Mouse (Mus musculus) hindbrain, embryonic 12.5 days (tissue): Measurements from ENCODE around the gene Cgn. TPM values are rescaled to one million over a fixed set of nuclear protein-coding genes. Genes with fewer than 3 reads are reported as not detected.
A peak's percentile ranks its signal among the peaks of the same experiment; 100 is the strongest.
"Not testable (repeated sequence)": the region's sequence is repeated elsewhere in the genome, so short reads cannot be mapped to it uniquely, and the experiment has no call there.

Source experiments
- ATAC-seq: fragments of 200-750 bp; cut with Nextera tagmentation; 2 replicates; pipeline ENCODE4 v1.8.0; 2017; ENCODE audit warnings: moderate TSS enrichment; ENCODE audit not compliant: low FRiP score
- H3K27ac ChIP-seq: fragments of 300-500 bp; sonication (generic); 2 replicates; pipeline ENCODE4 v1.5.1; 2016; ENCODE audit warnings: mild to moderate bottlenecking
- H3K27me3 ChIP-seq: fragments of 300-500 bp; sonication (generic); 2 replicates; pipeline ENCODE4 v1.6.1; 2016; ENCODE audit warnings: mild to moderate bottlenecking
- H3K36me3 ChIP-seq: fragments of 300-500 bp; sonication (generic); 2 replicates; pipeline ENCODE4 v1.6.1; 2016; ENCODE audit warnings: mild to moderate bottlenecking
- H3K4me1 ChIP-seq: fragments of 300-500 bp; sonication (generic); 2 replicates; pipeline ENCODE4 v1.6.1; 2016
- H3K4me2 ChIP-seq: fragments of 300-500 bp; sonication (generic); replicated peaks from 2 replicates; pipeline ENCODE4 v1.6.1; 2016; ENCODE audit warnings: mild to moderate bottlenecking
- H3K4me3 ChIP-seq: fragments of 300-500 bp; sonication (generic); 2 replicates; pipeline ENCODE4 v1.5.1; 2016; ENCODE audit warnings: mild to moderate bottlenecking
- H3K9ac ChIP-seq: fragments of 300-500 bp; sonication (generic); 2 replicates; pipeline ENCODE4 v1.6.1; 2016; ENCODE audit warnings: mild to moderate bottlenecking, moderate library complexity
- H3K9me3 ChIP-seq: fragments of 300-500 bp; sonication (generic); replicated peaks from 2 replicates; pipeline ENCODE4 v1.6.1; 2016; ENCODE audit warnings: mild to moderate bottlenecking
- WGBS: fragments of 180-500 bp; shearing (Covaris S2); methylation state at CpG from one replicate; pipeline ENCODE4 v1.1.7; 2016; 5-methylcytosine and 5-hydroxymethylcytosine counted together
- polyA plus RNA-seq: library from polyadenylated mRNA; unstranded; fragments of >200 nt; fragmentation: Nextera tagmentation; extraction: Ambion mirVana; gene quantifications from 2 replicates; pipeline ENCODE4 v1.2.1, GENCODE M21; 2016

The Cgn gene
- polyA plus RNA-seq, 1 experiment from 2014 or later: 5.3 TPM

DNA sequence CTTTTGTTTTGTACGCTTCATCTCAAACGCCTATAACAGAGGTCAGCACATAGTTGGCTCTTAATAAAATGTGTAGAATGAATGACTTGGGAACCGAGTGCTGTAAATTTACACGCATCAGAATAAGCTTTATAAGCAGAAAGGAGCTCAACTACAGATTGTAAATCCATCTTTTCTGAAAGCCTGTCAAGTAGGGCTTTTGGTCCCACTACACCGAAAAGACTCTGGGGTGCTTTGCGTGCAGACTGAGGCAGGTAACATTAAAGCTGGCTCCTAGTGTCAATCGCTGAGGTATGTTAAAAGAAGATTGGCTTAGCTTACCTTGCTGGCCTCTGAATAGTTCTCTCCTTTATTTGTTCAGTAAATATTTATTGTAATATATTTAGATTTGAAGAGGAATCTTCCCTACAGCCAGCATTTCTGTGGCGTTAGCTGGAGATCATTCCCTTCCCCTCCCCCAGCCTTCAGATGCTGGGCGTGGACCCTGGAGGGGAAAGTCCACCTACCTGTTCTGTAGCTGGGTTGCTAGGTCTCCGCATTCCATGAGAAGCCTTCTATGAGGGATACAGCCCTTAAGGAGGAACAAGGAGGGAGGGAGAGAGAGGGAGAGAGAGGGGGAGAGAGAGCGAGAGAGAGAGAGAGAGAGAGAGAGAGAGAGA is 959 bp upstream of the Cgn start:
- 0 out of 2 replicates have a peak, but pooled peaks cover 10% of the 10 kb centered on the region for H3K27me3 ChIP-seq
- no peak for ATAC-seq
- no peaks in the 10 kb centered on the region for H3K36me3 ChIP-seq
- H3K9me3 ChIP-seq: no peaks in the 10 kb centered on the region
- peak overlapping the region; percentile 46 for H3K4me3 ChIP-seq
- H3K4me2 ChIP-seq: peak overlapping the region; percentile 82
- peak overlapping the region; percentile 61 for H3K9ac ChIP-seq
- 5% methylated on average over 10 of the region's 11 CpGs for WGBS
- H3K27ac ChIP-seq: peak overlapping the region; percentile 73
- H3K4me1 ChIP-seq: peaks cover 11% of the 10 kb centered on the region

DNA sequence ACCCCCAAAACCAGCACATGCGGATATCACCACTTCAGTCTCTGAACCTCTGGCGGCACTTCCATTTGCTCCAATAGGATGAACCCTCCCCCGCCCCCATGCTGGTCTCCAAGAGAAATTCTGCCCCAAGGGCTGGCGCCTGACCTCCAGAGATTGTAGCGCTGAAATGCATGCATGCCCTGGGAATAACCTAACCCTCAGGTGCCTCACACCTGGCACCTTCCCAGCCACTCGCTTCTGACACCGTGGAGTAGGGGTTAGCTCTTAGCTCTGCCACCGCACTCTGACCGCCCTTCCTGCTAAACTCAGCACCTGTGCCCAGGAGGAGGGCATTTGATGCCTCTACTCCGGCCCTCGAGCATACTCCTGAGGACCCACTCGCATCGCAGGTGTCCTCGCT is 334 bp downstream of the Cgn start:
- Histone ChIP-seq H3K9me3 (no peaks in the 10 kb centered on the region), H3K9ac (0 out of 2 replicates have a peak overlapping the region, but pooled peaks have one; percentile 37), H3K4me1 (peaks cover 11% of the 10 kb centered on the region), H3K36me3 (no peaks in the 10 kb centered on the region), H3K27ac (no peak overlapping the region), H3K27me3 (0 out of 2 replicates have a peak, but pooled peaks cover 10% of the 10 kb centered on the region), H3K4me2 (peak overlapping the region; percentile 82), H3K4me3 (peak overlapping the region; percentile 46)
- 1% methylated on average over 14 of the region's 14 CpGs for WGBS
- ATAC-seq: no peak; the same call in none of the 2 replicates

DNA sequence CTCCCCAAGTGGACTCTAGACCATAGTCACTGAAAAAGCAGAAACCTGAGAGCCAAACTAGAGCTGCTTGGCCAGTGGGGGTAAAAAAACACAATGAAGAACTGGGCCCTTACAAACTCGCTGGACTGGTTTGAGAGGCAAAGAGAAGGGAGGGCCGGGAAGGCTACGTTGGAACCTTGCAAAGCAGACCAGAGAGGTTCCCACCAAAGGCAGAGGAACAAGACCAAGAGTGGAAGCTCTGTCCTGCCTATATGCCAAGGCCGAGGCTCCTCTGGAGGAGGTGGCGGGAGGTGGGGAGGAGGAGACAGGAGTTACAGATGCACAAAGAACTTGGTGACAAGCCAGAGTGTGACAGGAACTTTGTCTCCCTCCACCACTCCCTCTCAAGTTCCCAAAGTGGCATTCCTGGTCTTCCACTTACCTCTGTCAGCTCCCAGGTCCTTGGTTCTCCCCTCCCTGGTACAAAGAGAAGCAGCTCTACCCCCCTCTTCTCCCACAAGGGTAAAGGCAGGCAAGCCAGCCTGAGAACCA is 2.1 kb downstream of the Cgn start:
- no peak overlapping the region for H3K27ac ChIP-seq
- H3K9me3 ChIP-seq: no peaks in the 10 kb centered on the region
- H3K36me3 ChIP-seq: no peaks in the 10 kb centered on the region
- ATAC-seq: no peak
- WGBS: 32% methylated on average over 5 of the region's 5 CpGs
- H3K4me2 ChIP-seq: no peak overlapping the region
- no peak overlapping the region for H3K9ac ChIP-seq
- H3K4me1 ChIP-seq: peaks cover 11% of the 10 kb centered on the region
- 0 out of 2 replicates have a peak, but pooled peaks cover 10% of the 10 kb centered on the region for H3K27me3 ChIP-seq
- H3K4me3 ChIP-seq: no peak overlapping the region

DNA sequence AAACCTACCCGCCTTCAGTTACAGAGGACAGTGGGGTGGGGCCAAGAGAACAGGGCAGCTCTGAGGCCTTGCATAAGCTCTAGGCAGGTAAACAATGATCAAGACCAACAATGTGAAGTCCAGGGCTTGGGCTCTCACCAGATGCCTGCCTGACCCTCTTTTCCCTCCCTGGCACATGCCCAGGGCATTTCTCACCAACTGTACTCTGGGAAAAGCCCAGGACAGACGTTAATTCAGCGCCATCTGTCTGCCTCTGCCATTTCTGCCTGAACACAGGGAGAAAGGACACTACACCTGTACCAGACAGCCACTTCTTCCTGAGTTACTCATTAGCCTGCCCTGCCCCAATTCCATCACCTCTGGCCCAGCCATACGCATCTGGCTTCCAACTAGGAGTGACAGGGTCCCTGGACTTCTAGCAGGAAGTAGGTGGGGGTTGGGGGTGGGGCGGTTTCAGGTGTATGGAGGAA is 2.8 kb downstream of the Cgn start:
- WGBS: 53% methylated on average over 5 of the region's 5 CpGs
- H3K36me3 ChIP-seq: no peaks in the 10 kb centered on the region
- no peak overlapping the region for H3K4me3 ChIP-seq
- no peak overlapping the region for H3K4me2 ChIP-seq
- no peak overlapping the region for H3K27ac ChIP-seq
- 0 out of 2 replicates have a peak, but pooled peaks cover 10% of the 10 kb centered on the region for H3K27me3 ChIP-seq
- H3K4me1 ChIP-seq: peaks cover 11% of the 10 kb centered on the region
- H3K9ac ChIP-seq: no peak overlapping the region
- H3K9me3 ChIP-seq: no peaks in the 10 kb centered on the region
- ATAC-seq: no peak

DNA sequence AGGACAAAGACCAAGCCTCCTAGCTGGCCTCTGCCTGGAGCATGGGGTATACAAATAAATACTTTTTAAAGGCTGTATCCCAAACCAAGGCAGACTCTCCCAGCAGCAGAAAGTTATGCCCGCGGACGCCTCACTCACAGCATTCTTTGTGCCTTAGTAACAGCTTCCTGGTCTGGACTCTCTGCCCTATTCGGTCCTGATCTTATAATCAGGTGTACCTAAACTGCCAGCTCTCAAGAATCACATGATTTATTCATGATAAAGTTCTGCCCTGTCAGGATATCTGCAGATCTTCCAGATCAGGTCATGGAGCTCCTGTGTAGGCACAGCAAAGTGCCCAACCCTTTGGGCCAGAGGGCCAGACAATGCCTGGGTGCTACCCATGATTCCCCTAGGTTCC is 3.4 kb downstream of the Cgn start:
- Histone ChIP-seq H3K4me3 (no peak overlapping the region), H3K27ac (no peak overlapping the region), H3K9me3 (no peaks in the 10 kb centered on the region), H3K9ac (no peak overlapping the region), H3K36me3 (no peaks in the 10 kb centered on the region), H3K27me3 (0 out of 2 replicates have a peak, but pooled peaks cover 10% of the 10 kb centered on the region), H3K4me1 (peaks cover 11% of the 10 kb centered on the region), H3K4me2 (no peak overlapping the region)
- no peak for ATAC-seq
- 77% methylated on average over 4 of the region's 4 CpGs for WGBS

DNA sequence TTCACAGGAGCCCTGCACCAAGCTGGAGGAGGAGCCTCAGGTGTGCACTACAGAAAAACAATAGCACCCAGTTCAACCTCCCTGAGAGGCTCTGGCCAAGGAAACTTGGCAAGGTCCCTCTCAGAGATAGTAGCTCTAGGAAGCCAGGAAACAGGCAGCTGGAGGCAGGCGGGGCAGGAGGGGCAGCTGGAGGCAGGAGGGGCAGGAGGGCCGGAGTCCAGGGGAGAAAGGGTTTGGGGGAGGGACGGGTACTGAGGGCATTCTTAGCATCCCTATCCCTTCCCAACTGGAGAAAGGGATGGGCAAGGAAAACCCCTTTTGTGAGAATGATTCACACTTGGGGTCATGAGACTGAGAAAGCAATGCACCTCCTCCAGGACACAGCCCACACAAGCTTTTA is 4.9 kb downstream of the Cgn start:
- Histone ChIP-seq H3K4me3 (no peak overlapping the region), H3K27ac (no peak overlapping the region), H3K9ac (no peak overlapping the region), H3K4me2 (no peak overlapping the region), H3K4me1 (peaks cover 5% of the 10 kb centered on the region), H3K27me3 (0 out of 2 replicates have a peak, but pooled peaks cover 10% of the 10 kb centered on the region), H3K36me3 (no peaks in the 10 kb centered on the region), H3K9me3 (no peaks in the 10 kb centered on the region)
- WGBS: 35% methylated on average over 3 of the region's 3 CpGs
- no peak for ATAC-seq

DNA sequence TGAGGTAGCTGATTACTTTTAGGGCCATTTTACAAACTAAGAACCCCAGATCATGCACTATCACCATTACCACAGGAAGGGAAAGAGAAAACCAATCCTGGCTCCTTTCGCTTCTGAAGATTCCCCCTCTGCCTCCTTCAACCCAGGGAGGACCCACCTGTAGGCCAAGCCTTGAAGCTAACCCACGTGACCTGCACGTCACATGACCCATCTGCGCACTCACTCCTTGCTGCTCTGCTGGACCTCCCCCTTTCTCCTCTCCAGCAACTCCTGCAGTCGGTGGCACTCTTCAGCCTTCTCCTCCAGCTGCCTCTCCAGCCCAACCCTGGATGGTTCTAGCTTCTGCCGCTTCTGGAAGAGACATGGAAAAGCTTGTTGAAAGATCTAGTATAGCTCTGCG is 10.4 kb downstream of the Cgn start:
- Histone ChIP-seq H3K4me1 (no peaks in the 10 kb centered on the region), H3K27ac (no peak overlapping the region), H3K9ac (no peak overlapping the region), H3K27me3 (no peaks in the 10 kb centered on the region), H3K9me3 (no peaks in the 10 kb centered on the region), H3K4me2 (no peak overlapping the region), H3K4me3 (no peak overlapping the region), H3K36me3 (no peaks in the 10 kb centered on the region)
- no peak for ATAC-seq
- WGBS: 87% methylated on average over 7 of the region's 7 CpGs

DNA sequence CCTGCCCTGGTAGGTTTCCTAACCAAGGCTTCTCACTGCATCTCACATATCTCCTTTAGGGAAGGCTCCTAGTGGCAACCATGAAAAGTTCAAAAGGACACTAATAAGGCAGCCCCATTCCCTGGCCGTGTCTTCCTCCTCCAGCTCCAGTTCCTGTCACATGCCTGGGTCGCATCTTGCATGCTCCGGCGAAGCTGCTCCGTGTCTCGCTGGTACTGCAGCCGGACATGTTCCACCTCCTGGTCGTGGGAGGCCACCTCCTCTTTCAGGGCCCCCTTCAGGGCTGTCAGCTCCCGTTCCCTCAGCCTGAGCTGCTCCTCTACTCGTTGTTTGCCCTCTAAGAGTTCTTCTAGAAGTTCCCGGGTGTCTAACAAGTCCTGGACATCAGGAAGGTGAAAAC is 12.3 kb downstream of the Cgn start:
- Histone ChIP-seq H3K4me2 (no peak overlapping the region), H3K9ac (no peak overlapping the region), H3K4me1 (no peaks in the 10 kb centered on the region), H3K27ac (no peak overlapping the region), H3K27me3 (no peaks in the 10 kb centered on the region), H3K9me3 (no peaks in the 10 kb centered on the region), H3K4me3 (no peak overlapping the region), H3K36me3 (no peaks in the 10 kb centered on the region)
- WGBS: 80% methylated on average over 11 of the region's 11 CpGs
- no peak for ATAC-seq

DNA sequence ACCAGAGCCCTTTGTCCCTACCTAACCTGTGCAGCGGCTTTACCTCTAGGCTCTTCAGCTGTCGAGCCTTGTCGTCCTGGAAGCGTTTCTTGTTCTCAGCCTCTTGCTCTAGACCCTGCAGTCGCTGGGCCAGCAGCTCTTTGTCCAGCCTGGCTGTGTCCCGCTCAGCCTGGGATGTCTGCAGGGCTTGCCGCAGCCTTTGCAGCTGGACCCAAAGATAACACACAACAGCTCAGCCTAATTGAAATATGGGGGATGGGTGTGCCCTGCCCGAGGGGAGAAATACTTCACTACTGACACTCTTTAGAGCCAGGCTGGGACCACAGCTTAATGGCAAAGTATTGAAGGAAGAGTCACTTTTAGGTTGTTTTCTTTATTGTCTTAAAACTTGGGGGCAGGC is 20.8 kb downstream of the Cgn start:
- not testable (repeated sequence) for H3K36me3 ChIP-seq, H3K9me3 ChIP-seq, H3K4me2 ChIP-seq, H3K4me3 ChIP-seq, H3K4me1 ChIP-seq, H3K9ac ChIP-seq, H3K27ac ChIP-seq, H3K27me3 ChIP-seq, ATAC-seq
- 75% methylated on average over 8 of the region's 8 CpGs for WGBS

DNA sequence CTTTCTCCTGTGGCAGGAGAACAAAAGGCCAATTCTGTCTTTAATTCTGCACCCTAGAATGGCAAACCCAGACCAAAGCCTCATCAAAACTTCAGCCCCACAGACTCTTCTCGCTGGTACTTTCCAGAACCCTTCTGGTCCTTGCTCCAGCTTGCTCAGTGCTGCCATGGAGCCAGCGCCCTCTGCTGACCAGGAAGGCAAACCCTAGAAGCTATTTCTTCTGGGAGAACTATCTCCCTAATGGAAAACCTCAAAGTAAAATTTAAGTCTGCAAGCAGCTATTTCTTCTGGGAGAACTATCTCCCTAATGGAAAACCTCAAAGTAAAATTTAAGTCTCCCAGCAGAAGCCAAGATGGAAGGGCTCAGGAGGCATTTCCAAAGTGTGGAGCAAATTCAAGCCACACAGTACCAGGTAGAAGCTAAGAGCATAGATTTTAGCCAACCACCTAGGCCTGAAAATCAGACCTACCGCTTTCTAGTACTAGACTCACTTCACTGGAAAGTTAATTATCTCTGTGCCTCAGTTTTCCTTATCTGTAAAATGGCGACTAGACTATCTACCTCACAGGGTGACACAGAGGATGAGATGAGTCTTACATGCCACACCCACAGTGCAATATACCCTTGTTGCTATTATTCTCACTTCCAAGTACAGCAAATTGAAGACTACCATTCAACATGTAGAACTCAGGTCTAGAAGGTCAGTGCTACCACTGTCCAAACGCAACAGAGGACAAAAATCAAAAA is 21.6 kb downstream of the Cgn start:
- not testable (repeated sequence) for H3K4me2 ChIP-seq, H3K4me3 ChIP-seq, H3K27me3 ChIP-seq, ATAC-seq, H3K27ac ChIP-seq, H3K9me3 ChIP-seq, H3K9ac ChIP-seq, H3K36me3 ChIP-seq, H3K4me1 ChIP-seq
- WGBS: 67% methylated on average over 4 of the region's 5 CpGs

DNA sequence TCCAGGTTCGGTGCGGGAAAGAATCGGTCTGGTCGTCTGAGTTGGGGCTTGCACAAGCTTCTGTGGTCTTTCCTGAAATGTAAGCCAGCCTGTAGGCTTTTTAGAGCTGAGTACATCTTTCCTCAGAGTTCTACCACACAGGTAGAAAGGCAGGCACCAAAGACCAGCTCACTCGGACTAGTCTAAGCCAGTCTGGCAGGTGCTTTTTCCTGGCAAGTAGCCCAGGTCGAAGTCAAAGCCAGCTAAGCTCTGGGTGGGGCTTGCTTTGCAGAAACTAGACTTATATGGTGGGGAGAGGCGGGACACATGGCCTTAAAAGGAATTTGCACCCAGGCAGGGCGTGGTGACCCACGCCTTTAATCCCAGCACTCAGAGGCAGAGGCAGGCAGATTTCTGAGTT is 27.9 kb downstream of the Cgn start:
- not testable (repeated sequence) for H3K9ac ChIP-seq, H3K4me2 ChIP-seq, H3K4me3 ChIP-seq, H3K9me3 ChIP-seq, H3K36me3 ChIP-seq, H3K4me1 ChIP-seq, H3K27ac ChIP-seq, H3K27me3 ChIP-seq
- WGBS: 53% methylated on average over 4 of the region's 9 CpGs
- ATAC-seq: peak; percentile 51

DNA sequence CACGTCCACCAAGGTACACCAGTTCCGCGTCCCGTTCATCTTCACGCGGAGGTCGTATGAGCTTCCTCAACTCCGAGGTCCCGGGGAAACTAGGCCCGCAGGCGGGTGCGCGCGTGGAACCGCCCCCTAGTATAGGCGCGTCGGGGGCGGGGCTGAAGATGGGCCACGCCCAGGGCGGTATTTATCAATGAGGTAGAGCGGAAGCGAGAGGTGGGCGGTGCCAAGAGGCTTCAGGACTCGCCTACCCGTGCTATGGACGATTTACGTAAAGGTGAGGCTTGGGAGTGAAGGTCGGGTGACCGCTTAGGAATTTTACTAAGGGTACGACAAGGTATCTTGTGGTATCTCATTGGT is 28.3 kb downstream of the Cgn start:
- ATAC-seq: peak; percentile 93
- H3K27me3 ChIP-seq, H3K27ac ChIP-seq, H3K4me1 ChIP-seq, H3K36me3 ChIP-seq, H3K9ac ChIP-seq, H3K9me3 ChIP-seq: not testable (repeated sequence)
- peak overlapping the region; percentile 41 for H3K4me2 ChIP-seq
- WGBS: 0% methylated on average over 20 of the region's 31 CpGs
- peak overlapping the region; percentile 30 for H3K4me3 ChIP-seq
